Mouse (Mus musculus) gastrocnemius, postnatal 4 days (tissue): Measurements from ENCODE around the gene Fam25c. TPM values are rescaled to one million over a fixed set of nuclear protein-coding genes. Genes with fewer than 3 reads are reported as not detected.

Experiments used
- total RNA-seq, 2 experiments: library from RNA; stranded (reverse); gene quantifications; 2 replicates each; pipeline ENCODE4 v1.2.3; 2021

Fam25c gene
- total RNA-seq, 2 experiments from 2014 or later: not detected

Other genes starting within 250 kb of the Fam25c start
- gene Npy4r, start 202.9 kb downstream of the Fam25c start, total RNA-seq: under 1 TPM; 0.13 to 0.17 TPM
- 1 to 10 TPM; 1.0 to 1.5 TPM for gene Gprin2, start 153.8 kb downstream of the Fam25c start, total RNA-seq
- 1 to 10 TPM; 1.2 to 2.0 TPM for gene Syt15, start 135.8 kb downstream of the Fam25c start, total RNA-seq
- gene Shld2, start 44.9 kb downstream of the Fam25c start, total RNA-seq: 10 to 100 TPM in 1 of 2 experiments, 1 to 10 TPM in 1; 9.2 to 13.0 TPM
- gene Glud1, start 44.7 kb downstream of the Fam25c start, total RNA-seq: 100 to 1,000 TPM; 133 to 135 TPM
- 10 to 100 TPM in 1 of 2 experiments, 1 to 10 TPM in 1; 7.9 to 18.7 TPM for gene Sncg, start 19.4 kb upstream of the Fam25c start, total RNA-seq
- gene Mmrn2, start 20.0 kb upstream of the Fam25c start, total RNA-seq: 10 to 100 TPM; 17.4 to 17.5 TPM
- 100 to 1,000 TPM in 1 of 2 experiments, 10 to 100 TPM in 1; 99.6 to 112 TPM for gene Bmpr1a, start 147.9 kb upstream of the Fam25c start, total RNA-seq
- not detected for gene 9230112D13Rik, start 167.4 kb upstream of the Fam25c start, total RNA-seq
- gene Ldb3, start 233.2 kb upstream of the Fam25c start, total RNA-seq: 1,000 to 10,000 TPM; 1,045 to 1,064 TPM
- gene Opn4, start 244.7 kb upstream of the Fam25c start, total RNA-seq: under 1 TPM; 0.13 to 0.20 TPM